Mouse (Mus musculus) embryonic facial prominence, embryonic 15.5 days (tissue): ENCODE measurements around the gene Sema4b. TPM values are rescaled to one million over a fixed set of nuclear protein-coding genes. Genes with fewer than 3 reads are reported as not detected.
A peak's percentile ranks its signal among the peaks of the same experiment; 100 is the strongest.

Experiments used
- ATAC-seq: fragments of 200-750 bp; cut with Nextera tagmentation; 2 replicates; pipeline ENCODE4 v1.8.0; 2017; ENCODE audit warnings: low read depth, moderate TSS enrichment; ENCODE audit not compliant: insufficient number of reproducible peaks, low FRiP score, low TSS enrichment
- H3K27ac ChIP-seq: fragments of 300-500 bp; sonication (generic); replicated peaks from 2 replicates; pipeline ENCODE4 v1.5.1; 2015; ENCODE audit warnings: mild to moderate bottlenecking, inconsistent platforms
- H3K27me3 ChIP-seq: fragments of 300-500 bp; sonication (generic); 2 replicates; pipeline ENCODE4 v1.6.1; 2015; ENCODE audit warnings: inconsistent platforms
- H3K36me3 ChIP-seq: fragments of 300-500 bp; sonication (generic); 2 replicates; pipeline ENCODE4 v1.6.1; 2015; ENCODE audit warnings: mild to moderate bottlenecking, inconsistent platforms
- H3K4me1 ChIP-seq: fragments of 300-500 bp; sonication (generic); 2 replicates; pipeline ENCODE4 v1.6.1; 2015; ENCODE audit warnings: inconsistent platforms
- H3K4me2 ChIP-seq: fragments of 300-500 bp; sonication (generic); replicated peaks from 2 replicates; pipeline ENCODE4 v1.6.1; 2015; ENCODE audit warnings: mild to moderate bottlenecking, inconsistent platforms
- H3K4me3 ChIP-seq: fragments of 300-500 bp; sonication (generic); replicated peaks from 2 replicates; pipeline ENCODE4 v1.5.1; 2015; ENCODE audit warnings: mild to moderate bottlenecking, inconsistent platforms
- H3K9ac ChIP-seq: fragments of 300-500 bp; sonication (generic); 2 replicates; pipeline ENCODE4 v1.6.1; 2015; ENCODE audit warnings: inconsistent platforms
- H3K9me3 ChIP-seq: fragments of 300-500 bp; sonication (generic); replicated peaks from 2 replicates; pipeline ENCODE4 v1.6.1; 2016; ENCODE audit warnings: inconsistent platforms
- WGBS: fragments of 180-500 bp; shearing (Covaris S2); methylation state at CpG from one replicate; pipeline ENCODE4 v1.1.7; 2015; 5-methylcytosine and 5-hydroxymethylcytosine counted together
- polyA plus RNA-seq: library from polyadenylated mRNA; unstranded; fragments of >200 nt; fragmentation: Nextera tagmentation; extraction: Ambion mirVana; gene quantifications from 2 replicates; pipeline ENCODE4 v1.2.1, GENCODE M21; 2015

The Sema4b gene
- polyA plus RNA-seq, 1 experiment from 2014 or later: 25.2 TPM

DNA sequence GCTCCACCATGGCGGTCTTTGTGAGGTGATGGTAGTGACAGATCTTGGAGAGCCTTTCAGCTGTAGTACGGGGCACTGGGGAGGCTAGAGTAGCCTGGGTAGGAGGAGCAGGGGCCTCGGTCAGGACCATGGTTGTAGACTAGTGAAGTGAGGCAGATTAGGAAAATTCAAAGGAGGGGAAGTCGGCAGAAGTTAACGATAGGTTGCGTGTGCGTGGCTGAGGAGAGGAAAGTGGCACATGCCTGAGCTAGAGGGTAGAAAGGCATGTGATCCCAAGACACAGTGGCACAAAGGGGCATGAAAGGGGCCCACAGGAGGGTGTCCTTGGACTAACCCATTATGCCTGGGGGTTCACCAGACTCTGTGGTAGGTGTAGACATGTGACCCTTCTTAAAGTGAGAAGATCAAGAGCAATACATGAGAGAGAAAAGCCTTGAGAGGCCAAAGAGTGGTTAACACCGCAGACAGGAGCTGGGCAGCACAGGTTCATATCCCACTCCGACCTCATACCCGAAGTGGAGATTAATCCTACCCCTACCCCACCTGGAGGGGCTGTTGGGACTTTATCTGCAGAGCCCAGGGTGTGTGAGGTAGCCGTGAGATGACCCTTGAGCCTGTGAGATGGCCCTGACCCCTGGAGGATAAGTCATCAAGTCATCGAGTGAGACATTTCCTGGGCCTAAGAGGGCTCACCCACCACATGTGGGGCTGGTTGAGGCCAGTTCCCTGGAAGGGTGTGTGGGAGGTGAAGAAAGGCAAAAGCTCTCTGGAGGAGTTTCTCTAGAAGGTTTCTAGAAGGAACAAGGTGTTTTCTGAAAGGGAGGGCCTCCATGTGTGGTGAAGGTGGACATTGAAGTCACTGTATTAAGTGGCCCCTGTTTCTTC lies 19.3 kb downstream of the Sema4b start:
- H3K27me3 ChIP-seq: no peaks in the 10 kb centered on the region
- H3K4me1 ChIP-seq: peaks cover 90% of the 10 kb centered on the region
- no peak overlapping the region for H3K4me3 ChIP-seq
- H3K9me3 ChIP-seq: no peaks in the 10 kb centered on the region
- H3K4me2 ChIP-seq: no peak overlapping the region
- H3K27ac ChIP-seq: peak overlapping the region; percentile 89; the same call in 1 of the 2 replicates
- H3K36me3 ChIP-seq: 0 out of 2 replicates have a peak, but pooled peaks cover 3% of the 10 kb centered on the region
- WGBS: 76% methylated on average over 12 of the region's 12 CpGs
- no peak overlapping the region for H3K9ac ChIP-seq
- no peak for ATAC-seq

DNA sequence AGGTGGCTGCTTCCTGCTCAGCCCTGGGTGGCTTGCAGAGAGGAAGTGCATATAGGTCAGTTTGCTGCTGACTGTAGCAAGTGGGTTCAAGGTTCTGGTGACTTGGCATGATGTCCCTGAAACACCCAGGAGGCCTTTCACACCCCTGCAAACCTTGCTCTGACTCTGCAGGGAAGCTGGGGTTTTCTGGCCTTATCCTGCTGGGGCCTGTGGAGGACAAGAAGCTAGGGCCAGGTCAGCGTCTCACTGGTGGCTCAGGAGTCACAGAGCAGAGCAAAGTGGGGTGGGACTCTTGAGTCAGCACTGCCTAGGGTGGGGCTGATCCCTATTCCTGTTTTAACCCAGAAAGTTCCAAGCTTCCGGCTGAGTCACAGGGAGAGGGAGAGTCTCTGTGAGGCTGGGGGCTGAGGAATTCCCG lies 20.7 kb downstream of the Sema4b start:
- Histone ChIP-seq H3K9me3 (no peaks in the 10 kb centered on the region), H3K27me3 (no peaks in the 10 kb centered on the region), H3K27ac (peak overlapping the region; percentile 89), H3K4me1 (peaks cover 77% of the 10 kb centered on the region), H3K4me2 (peak overlapping the region; percentile 22), H3K36me3 (0 out of 2 replicates have a peak, but pooled peaks cover under 1% of the 10 kb centered on the region), H3K9ac (0 out of 2 replicates have a peak overlapping the region, but pooled peaks have one; percentile 9), H3K4me3 (no peak overlapping the region)
- 0 out of 2 replicates have a peak, but pooled peaks have one; percentile 9 for ATAC-seq
- WGBS: 44% methylated on average over 3 of the region's 3 CpGs

DNA sequence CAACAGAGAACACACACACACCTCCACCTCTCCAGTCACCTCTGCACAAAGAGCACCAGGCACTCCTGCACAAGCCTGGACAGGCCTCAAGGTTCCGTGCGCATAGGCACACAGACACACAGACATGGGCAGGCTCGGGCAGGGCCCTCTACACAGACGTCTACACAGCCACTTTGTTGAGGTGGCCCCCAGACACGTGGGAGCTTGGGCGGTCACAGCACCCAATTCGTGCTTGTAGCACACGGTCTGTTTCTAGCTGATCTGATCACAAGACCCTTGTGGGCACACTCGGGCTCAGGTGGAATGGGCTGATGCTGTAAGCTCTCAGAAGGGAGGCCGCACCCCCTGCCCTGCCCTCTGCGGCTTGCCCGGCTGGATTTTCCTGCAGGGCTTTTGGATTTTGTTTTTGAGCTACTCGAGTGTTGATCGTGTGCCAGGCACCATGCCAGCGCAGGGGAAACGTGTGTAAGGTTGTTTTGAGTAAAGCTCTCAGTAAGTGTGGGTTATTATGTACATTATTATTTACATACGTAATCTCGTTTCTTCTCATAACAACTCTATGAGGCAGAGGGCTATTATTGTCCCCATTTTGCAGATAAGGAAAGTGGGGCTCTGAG lies 21.5 kb downstream of the Sema4b start:
- no peaks in the 10 kb centered on the region for H3K27me3 ChIP-seq
- H3K36me3 ChIP-seq: peaks cover 1% of the 10 kb centered on the region; the same call in 1 of the 2 replicates
- no peak overlapping the region for H3K9ac ChIP-seq
- H3K4me2 ChIP-seq: peak overlapping the region; percentile 24; the same call in 1 of the 2 replicates
- H3K27ac ChIP-seq: peak overlapping the region; percentile 89
- H3K4me3 ChIP-seq: no peak overlapping the region
- peak; percentile 62 for ATAC-seq
- H3K4me1 ChIP-seq: peaks cover 69% of the 10 kb centered on the region
- 58% methylated on average over 18 of the region's 18 CpGs for WGBS
- no peaks in the 10 kb centered on the region for H3K9me3 ChIP-seq

DNA sequence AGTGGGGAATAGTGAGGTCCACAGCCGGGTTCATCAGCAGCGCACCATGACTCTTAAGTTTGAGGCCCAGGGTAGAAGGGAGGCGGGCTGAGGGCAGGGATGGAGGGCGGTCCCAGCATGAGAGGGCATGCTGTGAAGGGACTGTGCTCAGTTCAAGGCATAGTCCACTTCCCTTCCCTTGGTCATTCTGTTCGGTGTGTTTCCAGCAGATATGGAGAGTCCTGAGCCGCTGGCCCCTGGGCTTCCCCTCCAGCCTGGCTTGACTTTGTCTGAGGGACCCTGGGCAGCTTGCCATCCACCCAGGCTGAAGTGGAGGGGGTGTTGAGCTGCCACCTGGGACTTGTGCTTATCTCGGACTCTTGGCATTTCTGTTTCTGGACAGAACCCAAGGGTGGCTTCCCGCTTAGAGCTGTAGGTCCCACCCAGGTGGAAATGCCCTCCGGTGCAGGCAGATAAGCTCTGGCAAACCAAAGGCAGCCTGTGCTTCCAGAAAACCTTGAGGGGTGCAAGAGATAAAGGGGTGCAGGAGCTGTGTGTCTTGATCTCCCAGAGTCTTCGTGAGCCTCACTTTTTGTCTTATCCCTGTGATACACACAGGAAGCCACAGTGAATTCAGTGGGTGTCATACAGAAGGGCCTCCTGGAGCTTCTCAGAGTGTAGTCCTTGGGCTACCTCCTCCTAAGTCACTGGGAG lies 22.2 kb downstream of the Sema4b start:
- peaks cover 63% of the 10 kb centered on the region for H3K4me1 ChIP-seq
- peak overlapping the region; percentile 89 for H3K27ac ChIP-seq
- no peak overlapping the region for H3K4me3 ChIP-seq
- H3K36me3 ChIP-seq: peaks cover 6% of the 10 kb centered on the region; the same call in 1 of the 2 replicates
- no peak overlapping the region for H3K9ac ChIP-seq
- WGBS: 67% methylated on average over 10 of the region's 10 CpGs
- peak overlapping the region; percentile 24 for H3K4me2 ChIP-seq
- H3K9me3 ChIP-seq: no peaks in the 10 kb centered on the region
- H3K27me3 ChIP-seq: no peaks in the 10 kb centered on the region
- ATAC-seq: no peak

DNA sequence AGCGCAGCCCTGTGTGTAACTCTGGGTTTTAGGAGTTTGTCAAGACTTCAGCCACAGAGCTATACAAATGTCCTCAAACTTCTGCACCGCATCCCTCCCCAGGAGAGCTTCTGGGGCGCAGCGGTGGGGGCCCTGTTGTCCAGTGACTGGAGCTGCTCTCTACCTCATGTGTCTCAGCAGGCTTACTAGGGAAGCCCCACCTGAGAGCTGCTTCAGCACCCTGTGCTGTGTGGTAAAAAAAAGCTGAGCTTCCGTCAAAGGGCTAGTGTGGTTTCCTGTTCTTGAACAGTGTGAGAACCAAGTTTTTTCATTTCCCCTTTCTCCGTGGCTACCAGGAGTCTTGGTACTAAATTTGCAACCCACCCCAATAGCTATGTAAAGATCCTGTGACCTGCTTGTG lies 23.0 kb downstream of the Sema4b start:
- no peaks in the 10 kb centered on the region for H3K27me3 ChIP-seq
- H3K4me3 ChIP-seq: no peak overlapping the region
- no peak overlapping the region for H3K4me2 ChIP-seq
- ATAC-seq: no peak
- peak overlapping the region; percentile 89; the same call in 1 of the 2 replicates for H3K27ac ChIP-seq
- WGBS: 69% methylated on average over 6 of the region's 6 CpGs
- no peak overlapping the region for H3K9ac ChIP-seq
- no peaks in the 10 kb centered on the region for H3K9me3 ChIP-seq
- H3K4me1 ChIP-seq: peaks cover 55% of the 10 kb centered on the region
- H3K36me3 ChIP-seq: peaks cover 9% of the 10 kb centered on the region; the same call in 1 of the 2 replicates

DNA sequence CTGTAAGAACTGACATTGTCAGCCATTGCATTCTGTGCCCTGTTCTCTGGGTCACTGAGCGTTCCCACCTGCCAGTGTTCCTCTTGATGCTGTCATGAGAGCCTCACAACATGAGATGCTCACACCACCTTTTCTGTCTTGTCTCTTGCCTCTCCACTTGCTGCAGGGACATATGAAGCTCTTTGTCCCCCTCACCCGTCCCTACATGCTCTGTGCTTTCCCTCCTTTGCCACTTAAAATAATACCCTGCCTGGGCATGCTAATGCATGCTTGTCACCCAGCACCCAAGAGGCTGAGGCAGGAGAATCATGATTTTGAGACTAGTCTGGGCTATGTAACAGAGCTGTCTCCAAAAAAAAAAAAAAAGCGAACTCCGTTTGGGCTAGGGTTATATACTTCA lies 24.3 kb downstream of the Sema4b start:
- no peaks in the 10 kb centered on the region for H3K27me3 ChIP-seq
- H3K27ac ChIP-seq: no peak overlapping the region
- 83% methylated on average over 4 of the region's 4 CpGs for WGBS

DNA sequence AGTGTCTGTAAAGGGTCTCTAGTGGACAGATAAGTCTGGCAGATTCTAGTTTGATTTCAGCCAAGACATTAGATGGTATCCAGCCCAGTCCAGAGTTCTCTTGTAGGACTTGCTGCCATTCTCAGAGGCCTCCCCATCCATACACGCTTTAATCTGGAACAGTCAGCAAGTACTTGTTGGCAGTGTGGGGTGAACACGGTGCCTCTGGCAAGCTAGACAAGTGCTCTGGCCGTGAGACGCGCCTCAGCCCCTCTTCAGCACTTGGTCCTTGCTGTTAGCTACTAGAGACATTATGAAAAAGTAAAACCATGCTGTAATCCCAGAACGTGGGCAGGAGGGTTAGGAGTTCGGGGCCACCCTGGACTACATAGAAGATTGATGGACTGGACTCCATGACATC lies 27.0 kb downstream of the Sema4b start:
- no peak overlapping the region for H3K9ac ChIP-seq
- no peaks in the 10 kb centered on the region for H3K27me3 ChIP-seq
- no peak overlapping the region for H3K27ac ChIP-seq
- H3K4me3 ChIP-seq: no peak overlapping the region
- H3K4me2 ChIP-seq: no peak overlapping the region
- H3K36me3 ChIP-seq: peaks cover 41% of the 10 kb centered on the region
- 80% methylated on average over 7 of the region's 7 CpGs for WGBS
- peaks cover 23% of the 10 kb centered on the region for H3K4me1 ChIP-seq
- no peak for ATAC-seq
- H3K9me3 ChIP-seq: no peaks in the 10 kb centered on the region

More for the DNA sequence above, 24.3 kb downstream of the Sema4b start:
- no peak for ATAC-seq
- Histone ChIP-seq H3K36me3 (peaks cover 14% of the 10 kb centered on the region), H3K4me1 (peaks cover 49% of the 10 kb centered on the region), H3K9me3 (no peaks in the 10 kb centered on the region), H3K9ac (no peak overlapping the region), H3K4me3 (no peak overlapping the region), H3K4me2 (no peak overlapping the region)

DNA sequence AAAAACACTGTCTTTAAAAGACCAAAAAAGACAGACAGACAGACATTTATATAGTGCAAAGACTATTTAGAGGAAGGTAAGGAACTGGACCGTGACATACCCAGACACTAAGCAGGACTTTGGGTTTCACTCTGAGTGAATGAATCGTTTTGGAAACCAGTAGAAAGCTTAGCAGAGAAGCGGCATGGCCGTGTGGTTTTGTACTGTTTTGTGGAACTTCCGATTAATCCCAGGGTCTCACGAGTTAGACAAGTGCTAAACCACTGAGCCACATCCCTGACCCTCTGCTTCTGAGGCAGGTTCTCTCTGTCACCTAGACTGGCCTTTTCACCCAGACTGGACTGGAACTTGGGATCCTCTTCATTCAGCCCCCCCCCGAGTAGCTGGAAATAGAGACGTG lies 27.8 kb downstream of the Sema4b start:
- no peaks in the 10 kb centered on the region for H3K9me3 ChIP-seq
- no peak for ATAC-seq
- H3K4me1 ChIP-seq: peaks cover 15% of the 10 kb centered on the region; the same call in 1 of the 2 replicates
- H3K9ac ChIP-seq: no peak overlapping the region
- peaks cover 49% of the 10 kb centered on the region for H3K36me3 ChIP-seq
- no peak overlapping the region for H3K4me3 ChIP-seq
- no peak overlapping the region for H3K4me2 ChIP-seq
- H3K27me3 ChIP-seq: no peaks in the 10 kb centered on the region
- peak overlapping the region; percentile 34; the same call in 1 of the 2 replicates for H3K27ac ChIP-seq
- WGBS: 65% methylated on average over 8 of the region's 8 CpGs

DNA sequence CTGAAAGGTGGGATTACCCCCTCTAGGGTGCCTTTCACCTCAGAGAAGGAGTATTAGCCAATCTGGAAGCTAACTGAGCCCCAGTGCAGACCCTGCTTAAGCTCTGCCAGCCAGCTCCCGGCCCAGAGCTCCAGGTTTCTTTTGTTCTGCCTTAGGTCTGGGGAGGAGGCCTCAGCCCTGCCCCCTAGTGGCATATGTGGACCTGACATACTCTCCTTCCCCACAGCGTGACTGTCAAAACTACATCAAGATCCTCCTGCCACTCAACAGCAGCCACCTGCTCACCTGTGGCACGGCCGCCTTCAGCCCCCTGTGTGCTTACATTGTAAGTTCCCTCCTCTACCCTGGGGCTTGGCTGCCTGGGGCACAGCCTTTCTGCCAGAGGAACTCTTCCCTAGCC lies 28.8 kb downstream of the Sema4b start:
- Histone ChIP-seq H3K4me3 (no peak overlapping the region), H3K9ac (no peak overlapping the region), H3K27ac (peak overlapping the region; percentile 34; the same call in 1 of the 2 replicates), H3K9me3 (no peaks in the 10 kb centered on the region), H3K4me1 (peaks cover 7% of the 10 kb centered on the region; the same call in 1 of the 2 replicates), H3K36me3 (peaks cover 59% of the 10 kb centered on the region), H3K27me3 (no peaks in the 10 kb centered on the region), H3K4me2 (no peak overlapping the region)
- ATAC-seq: peak; percentile 78; the same call in 1 of the 2 replicates
- 16% methylated on average over 4 of the region's 4 CpGs for WGBS

DNA sequence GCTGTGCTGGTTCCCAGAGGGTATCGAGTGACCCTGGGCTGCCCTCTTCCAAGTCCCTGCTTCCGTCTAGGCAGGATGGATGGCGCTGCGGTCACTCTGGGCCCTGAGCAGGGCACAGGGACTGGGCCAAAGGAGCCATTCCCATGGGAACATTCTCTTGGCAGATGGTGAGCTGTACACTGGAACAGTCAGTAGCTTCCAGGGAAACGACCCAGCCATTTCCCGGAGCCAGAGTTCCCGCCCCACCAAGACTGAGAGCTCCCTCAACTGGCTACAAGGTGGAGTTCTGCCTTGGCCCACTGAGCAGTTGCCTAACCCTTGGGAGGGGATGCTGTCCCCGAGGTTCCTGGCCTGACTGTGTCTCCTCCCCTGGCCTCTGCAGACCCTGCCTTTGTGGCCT lies 29.9 kb downstream of the Sema4b start:
- no peak for ATAC-seq
- peaks cover 7% of the 10 kb centered on the region; the same call in 1 of the 2 replicates for H3K4me1 ChIP-seq
- H3K9me3 ChIP-seq: no peaks in the 10 kb centered on the region
- H3K27me3 ChIP-seq: no peaks in the 10 kb centered on the region
- 77% methylated on average over 8 of the region's 8 CpGs for WGBS
- H3K4me2 ChIP-seq: no peak overlapping the region
- H3K9ac ChIP-seq: no peak overlapping the region
- no peak overlapping the region for H3K4me3 ChIP-seq
- peaks cover 70% of the 10 kb centered on the region for H3K36me3 ChIP-seq
- no peak overlapping the region for H3K27ac ChIP-seq

DNA sequence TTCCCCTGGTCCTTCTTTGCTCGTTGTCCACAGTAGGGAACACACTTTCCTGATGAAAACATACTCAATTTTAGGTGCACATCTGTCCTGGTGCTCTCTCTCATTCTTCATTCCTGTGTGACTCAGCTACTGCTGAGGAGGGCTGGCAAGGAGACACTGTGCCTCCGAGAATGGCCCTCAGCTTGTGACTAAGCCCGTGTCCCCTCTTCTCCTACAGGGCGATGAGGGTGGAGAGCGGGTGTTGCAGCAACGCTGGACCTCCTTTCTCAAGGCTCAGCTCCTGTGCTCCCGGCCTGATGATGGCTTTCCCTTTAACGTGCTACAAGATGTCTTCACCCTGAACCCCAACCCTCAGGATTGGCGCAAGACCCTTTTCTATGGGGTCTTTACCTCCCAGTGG lies 32.0 kb downstream of the Sema4b start:
- ATAC-seq: no peak
- peaks cover 76% of the 10 kb centered on the region for H3K36me3 ChIP-seq
- 92% methylated on average over 9 of the region's 9 CpGs for WGBS
- no peaks in the 10 kb centered on the region for H3K27me3 ChIP-seq
- no peak overlapping the region for H3K4me2 ChIP-seq
- H3K9ac ChIP-seq: no peak overlapping the region
- no peaks in the 10 kb centered on the region for H3K9me3 ChIP-seq
- H3K4me1 ChIP-seq: peaks cover 7% of the 10 kb centered on the region; the same call in 1 of the 2 replicates
- no peak overlapping the region for H3K27ac ChIP-seq
- no peak overlapping the region for H3K4me3 ChIP-seq
